Mouse (Mus musculus) embryonic facial prominence, embryonic 15.5 days (tissue): ENCODE measurements around the gene Efcab11. TPM values are rescaled to one million over a fixed set of nuclear protein-coding genes. Genes with fewer than 3 reads are reported as not detected.
"Not testable (repeated sequence)": the region's sequence is repeated elsewhere in the genome, so short reads cannot be mapped to it uniquely, and the experiment has no call there.

Source experiments
- ATAC-seq: fragments of 200-750 bp; cut with Nextera tagmentation; 2 replicates; pipeline ENCODE4 v1.8.0; 2017; ENCODE audit warnings: low read depth, moderate TSS enrichment; ENCODE audit not compliant: insufficient number of reproducible peaks, low FRiP score, low TSS enrichment
- H3K27ac ChIP-seq: fragments of 300-500 bp; sonication (generic); replicated peaks from 2 replicates; pipeline ENCODE4 v1.5.1; 2015; ENCODE audit warnings: mild to moderate bottlenecking, inconsistent platforms
- H3K27me3 ChIP-seq: fragments of 300-500 bp; sonication (generic); 2 replicates; pipeline ENCODE4 v1.6.1; 2015; ENCODE audit warnings: inconsistent platforms
- H3K36me3 ChIP-seq: fragments of 300-500 bp; sonication (generic); 2 replicates; pipeline ENCODE4 v1.6.1; 2015; ENCODE audit warnings: mild to moderate bottlenecking, inconsistent platforms
- H3K4me1 ChIP-seq: fragments of 300-500 bp; sonication (generic); 2 replicates; pipeline ENCODE4 v1.6.1; 2015; ENCODE audit warnings: inconsistent platforms
- H3K4me2 ChIP-seq: fragments of 300-500 bp; sonication (generic); replicated peaks from 2 replicates; pipeline ENCODE4 v1.6.1; 2015; ENCODE audit warnings: mild to moderate bottlenecking, inconsistent platforms
- H3K4me3 ChIP-seq: fragments of 300-500 bp; sonication (generic); replicated peaks from 2 replicates; pipeline ENCODE4 v1.5.1; 2015; ENCODE audit warnings: mild to moderate bottlenecking, inconsistent platforms
- H3K9ac ChIP-seq: fragments of 300-500 bp; sonication (generic); 2 replicates; pipeline ENCODE4 v1.6.1; 2015; ENCODE audit warnings: inconsistent platforms
- H3K9me3 ChIP-seq: fragments of 300-500 bp; sonication (generic); replicated peaks from 2 replicates; pipeline ENCODE4 v1.6.1; 2016; ENCODE audit warnings: inconsistent platforms
- WGBS: fragments of 180-500 bp; shearing (Covaris S2); methylation state at CpG from one replicate; pipeline ENCODE4 v1.1.7; 2015; 5-methylcytosine and 5-hydroxymethylcytosine counted together
- polyA plus RNA-seq: library from polyadenylated mRNA; unstranded; fragments of >200 nt; fragmentation: Nextera tagmentation; extraction: Ambion mirVana; gene quantifications from 2 replicates; pipeline ENCODE4 v1.2.1, GENCODE M21; 2015

Efcab11 gene
- polyA plus RNA-seq, 1 experiment from 2014 or later, result 10.9 TPM

DNA sequence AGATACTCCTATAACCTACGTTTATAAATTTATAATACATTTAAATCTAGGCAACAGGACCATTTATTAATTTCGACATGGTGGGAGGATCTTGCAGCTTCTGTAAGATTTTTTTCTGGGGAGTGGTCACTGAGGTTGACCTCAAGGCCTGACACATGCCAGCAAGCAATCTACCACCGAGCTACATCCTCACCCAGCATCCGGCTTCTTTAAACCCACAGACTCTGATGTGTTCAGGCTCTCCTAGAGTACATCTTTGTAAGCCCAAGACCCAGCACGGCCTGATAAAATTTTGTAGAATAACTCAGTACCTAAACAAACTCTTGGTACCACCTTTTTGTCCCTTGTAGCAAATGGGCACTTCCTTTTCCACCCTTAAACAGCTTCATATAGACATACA lies 46.7 kb downstream of the Efcab11 start:
- no peaks in the 10 kb centered on the region for H3K27me3 ChIP-seq
- 0 out of 2 replicates have a peak, but pooled peaks cover 4% of the 10 kb centered on the region for H3K4me1 ChIP-seq
- ATAC-seq, result no peak
- H3K4me2 ChIP-seq, result no peak overlapping the region
- no peak overlapping the region for H3K9ac ChIP-seq
- 83% methylated on average over 5 of the region's 5 CpGs for WGBS
- H3K4me3 ChIP-seq, result no peak overlapping the region
- no peaks in the 10 kb centered on the region for H3K36me3 ChIP-seq
- no peak overlapping the region for H3K27ac ChIP-seq
- no peaks in the 10 kb centered on the region for H3K9me3 ChIP-seq

DNA sequence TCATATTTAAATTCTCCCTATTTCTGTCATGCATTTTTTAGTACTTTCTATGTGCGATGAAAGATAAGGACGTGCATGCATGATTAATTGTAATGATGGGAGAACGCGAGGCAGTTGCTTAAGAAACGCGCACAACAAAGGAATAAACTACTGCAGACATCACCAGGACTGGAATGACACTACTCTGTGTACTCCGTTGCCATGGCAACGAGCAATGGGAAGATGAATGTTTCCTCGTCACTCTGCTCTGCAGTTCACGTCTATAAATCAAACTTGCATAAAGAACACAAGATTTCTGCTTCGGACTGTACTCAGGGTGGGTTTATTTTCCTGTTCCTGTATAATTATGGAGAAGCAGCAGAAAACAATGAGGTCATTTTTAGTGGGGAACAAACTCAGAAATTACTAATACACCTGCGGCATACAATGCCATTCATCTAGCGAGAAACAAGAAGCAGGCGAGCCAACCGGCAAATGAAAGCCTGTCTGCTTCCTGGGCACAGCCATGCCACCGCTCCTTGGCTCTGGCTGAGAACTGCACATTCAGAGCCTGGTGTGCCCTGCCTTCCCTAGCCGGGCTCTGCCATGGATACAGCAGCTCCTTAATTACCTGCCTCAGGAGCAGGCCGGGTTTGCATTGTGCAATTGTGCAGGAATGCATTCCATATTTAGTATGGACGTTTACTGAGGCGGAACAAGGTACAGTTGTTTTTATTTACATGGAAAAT lies 47.7 kb downstream of the Efcab11 start:
- Histone ChIP-seq H3K36me3 (no peaks in the 10 kb centered on the region), H3K9me3 (no peaks in the 10 kb centered on the region), H3K27me3 (no peaks in the 10 kb centered on the region), H3K4me3 (no peak overlapping the region), H3K4me2 (no peak overlapping the region), H3K27ac (no peak overlapping the region), H3K9ac (no peak overlapping the region), H3K4me1 (0 out of 2 replicates have a peak, but pooled peaks cover 4% of the 10 kb centered on the region)
- WGBS, result 68% methylated on average over 20 of the region's 20 CpGs
- no peak for ATAC-seq

DNA sequence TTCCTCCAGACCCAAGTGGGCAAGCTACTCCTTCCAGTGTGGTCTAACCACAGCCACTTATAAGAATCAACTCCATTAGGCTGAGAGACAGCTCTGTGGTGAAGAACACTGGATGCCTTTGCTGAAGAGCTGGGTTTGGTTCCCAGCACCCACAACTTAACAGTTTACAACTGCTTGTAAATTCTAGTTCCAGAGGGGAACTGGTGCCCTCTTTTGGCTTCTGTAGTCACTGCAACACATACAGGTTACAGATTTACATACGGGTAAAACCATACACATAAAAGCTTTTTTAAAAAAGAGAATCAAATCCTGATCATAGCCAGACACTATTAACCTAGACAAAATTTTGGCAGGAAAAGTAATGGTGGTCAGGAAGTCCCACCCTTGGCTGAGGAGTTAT lies 50.8 kb downstream of the Efcab11 start:
- Histone ChIP-seq H3K27me3 (no peaks in the 10 kb centered on the region), H3K36me3 (no peaks in the 10 kb centered on the region), H3K4me3 (no peak overlapping the region), H3K4me2 (no peak overlapping the region), H3K4me1 (0 out of 2 replicates have a peak, but pooled peaks cover 4% of the 10 kb centered on the region), H3K9me3 (no peaks in the 10 kb centered on the region), H3K9ac (no peak overlapping the region), H3K27ac (no peak overlapping the region)
- no peak for ATAC-seq
- WGBS, result 91% methylated on average over 1 of the region's 1 CpGs

DNA sequence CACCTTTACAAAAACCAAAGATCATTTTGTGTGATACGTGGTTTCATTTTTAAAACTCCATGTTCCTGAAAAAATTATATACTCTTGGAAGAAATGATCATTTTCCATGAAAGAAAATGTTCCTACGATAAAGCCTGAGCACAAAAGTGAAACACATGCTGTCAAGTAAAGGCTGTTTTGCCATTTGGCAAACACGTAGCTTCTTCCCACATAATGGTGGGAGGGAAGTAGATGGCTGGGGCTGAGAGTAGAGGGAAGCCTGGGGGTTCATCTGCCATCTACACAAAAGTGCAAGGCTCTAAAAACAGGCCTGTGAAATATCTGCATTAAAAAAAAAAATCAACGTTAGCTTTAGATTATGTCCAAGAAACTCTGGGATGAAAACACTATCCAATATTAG lies 61.6 kb downstream of the Efcab11 start:
- ATAC-seq, result no peak
- H3K4me2 ChIP-seq, result no peak overlapping the region
- H3K27ac ChIP-seq, result no peak overlapping the region
- H3K4me3 ChIP-seq, result no peak overlapping the region
- H3K9me3 ChIP-seq, result no peaks in the 10 kb centered on the region
- H3K27me3 ChIP-seq, result no peaks in the 10 kb centered on the region
- H3K4me1 ChIP-seq, result peaks cover 5% of the 10 kb centered on the region; the same call in 1 of the 2 replicates
- H3K9ac ChIP-seq, result no peak overlapping the region
- no peaks in the 10 kb centered on the region for H3K36me3 ChIP-seq
- WGBS, result 78% methylated on average over 4 of the region's 4 CpGs

DNA sequence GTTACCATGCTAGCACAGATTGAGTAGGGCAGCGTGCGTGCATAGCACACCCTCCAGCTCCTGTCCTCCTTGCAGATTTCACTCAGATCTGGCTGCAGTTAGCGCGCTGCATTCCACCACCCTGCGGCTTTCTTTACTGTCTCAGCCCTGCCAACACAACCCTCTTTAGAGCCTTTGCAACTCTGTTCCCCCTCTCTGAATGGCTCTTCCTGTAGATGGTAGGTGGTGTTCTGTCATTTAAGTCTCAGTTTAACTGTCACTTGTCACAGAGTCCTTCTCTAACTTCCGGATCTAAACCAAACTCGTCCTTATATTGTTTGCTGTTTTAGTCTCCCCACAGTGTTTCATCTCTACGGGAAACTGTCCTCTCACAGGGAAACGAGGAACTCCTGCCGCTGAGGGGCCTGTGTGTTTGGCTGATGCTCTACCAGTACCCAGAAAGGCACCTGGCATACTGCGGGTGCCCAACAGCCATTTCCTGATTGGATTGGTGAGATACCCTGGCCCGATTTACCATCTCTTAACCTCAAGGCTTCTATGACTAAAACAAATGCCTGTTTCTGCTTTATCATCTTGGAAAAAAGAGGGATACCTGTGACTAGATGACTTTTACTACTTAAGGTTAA lies 62.8 kb downstream of the Efcab11 start:
- Histone ChIP-seq H3K4me3 (no peak overlapping the region), H3K36me3 (no peaks in the 10 kb centered on the region), H3K9me3 (no peaks in the 10 kb centered on the region), H3K4me2 (no peak overlapping the region), H3K4me1 (peaks cover 5% of the 10 kb centered on the region; the same call in 1 of the 2 replicates), H3K27me3 (no peaks in the 10 kb centered on the region), H3K9ac (no peak overlapping the region), H3K27ac (no peak overlapping the region)
- WGBS, result 80% methylated on average over 12 of the region's 12 CpGs
- no peak for ATAC-seq

DNA sequence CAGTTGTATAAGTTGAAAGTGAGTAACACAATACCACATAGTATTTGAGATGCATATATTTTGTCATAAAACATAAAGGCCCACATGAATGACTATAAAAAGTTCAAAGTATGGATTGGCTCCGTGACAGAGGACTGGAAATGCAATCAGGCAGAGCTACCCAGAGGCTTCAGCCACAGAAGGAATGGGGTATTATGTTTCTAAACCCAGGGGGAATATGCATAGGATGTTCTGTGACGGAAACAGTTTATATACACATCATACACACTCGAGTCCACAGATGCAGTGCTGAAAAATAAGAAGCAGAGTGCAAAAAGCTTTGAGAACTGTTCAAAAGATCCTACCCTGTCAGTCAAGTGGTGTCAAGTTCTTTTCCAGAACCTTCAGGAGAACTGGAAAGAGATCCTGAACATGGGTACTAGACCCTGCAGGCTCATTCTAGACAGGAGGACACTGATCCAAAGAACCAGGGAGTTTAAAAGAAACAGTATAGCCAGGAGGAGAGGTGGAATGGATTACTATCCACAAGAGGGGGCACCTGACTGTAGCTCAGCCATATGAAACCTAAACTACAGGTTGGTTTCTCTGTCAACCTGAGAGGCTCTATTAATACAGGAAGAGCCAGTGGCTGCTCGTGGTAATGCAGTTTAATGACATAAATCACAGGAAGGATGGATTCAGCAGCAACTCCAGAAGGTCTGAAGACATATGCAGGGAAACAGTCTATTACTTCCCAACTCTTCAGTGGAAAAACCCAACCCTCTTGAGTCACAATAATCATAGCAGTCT lies 64.9 kb downstream of the Efcab11 start:
- Histone ChIP-seq H3K4me1 (peaks cover 5% of the 10 kb centered on the region; the same call in 1 of the 2 replicates), H3K9me3 (no peaks in the 10 kb centered on the region), H3K27ac (no peak overlapping the region), H3K9ac (no peak overlapping the region), H3K36me3 (no peaks in the 10 kb centered on the region), H3K4me3 (no peak overlapping the region), H3K4me2 (no peak overlapping the region), H3K27me3 (no peaks in the 10 kb centered on the region)
- no peak for ATAC-seq
- 25% methylated on average over 4 of the region's 4 CpGs for WGBS

DNA sequence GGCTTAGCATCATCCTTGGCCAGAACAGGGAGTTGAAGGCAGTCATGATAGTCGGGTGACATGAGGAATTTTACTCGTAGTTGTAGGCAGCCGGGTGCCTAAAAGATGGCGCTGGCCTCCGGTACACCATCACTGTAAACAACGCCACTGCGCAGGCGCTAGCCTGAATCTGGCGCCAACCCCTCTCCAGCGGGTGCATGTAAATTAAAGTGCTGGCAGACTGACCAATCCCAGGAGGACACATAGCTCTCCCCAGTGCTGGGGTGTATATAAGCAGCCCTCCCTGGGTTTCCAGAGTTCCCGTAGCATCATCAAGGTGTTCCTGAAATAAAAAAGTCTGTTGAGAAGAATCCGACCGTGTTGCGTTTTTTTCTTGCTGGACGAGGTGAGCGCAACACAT lies 66.2 kb downstream of the Efcab11 start:
- not testable (repeated sequence) for H3K36me3 ChIP-seq, H3K4me1 ChIP-seq, H3K27ac ChIP-seq, H3K9me3 ChIP-seq, H3K27me3 ChIP-seq, ATAC-seq, H3K4me3 ChIP-seq, H3K4me2 ChIP-seq, H3K9ac ChIP-seq
- WGBS, result 94% methylated on average over 16 of the region's 16 CpGs

DNA sequence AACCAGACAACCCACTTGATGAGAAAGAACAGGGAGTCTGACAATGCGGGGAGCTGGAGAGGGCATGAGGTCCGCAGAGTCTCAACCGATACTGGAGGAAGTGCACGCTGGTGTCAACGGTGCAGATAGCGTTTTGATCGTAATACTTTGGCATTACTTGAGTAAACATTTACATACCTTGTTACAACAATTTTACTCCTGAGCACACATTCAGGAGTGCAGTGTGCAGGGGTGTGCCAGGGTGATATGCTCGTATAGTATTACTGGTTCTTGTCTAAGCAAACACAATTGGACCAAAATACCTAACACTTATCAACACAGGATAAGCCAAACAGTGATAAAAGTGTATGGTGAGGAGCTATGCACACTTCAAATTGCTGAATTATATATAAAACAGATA lies 69.0 kb downstream of the Efcab11 start:
- H3K9me3 ChIP-seq, result no peaks in the 10 kb centered on the region
- peaks cover 5% of the 10 kb centered on the region; the same call in 1 of the 2 replicates for H3K4me1 ChIP-seq
- no peaks in the 10 kb centered on the region for H3K36me3 ChIP-seq
- H3K9ac ChIP-seq, result no peak overlapping the region
- no peaks in the 10 kb centered on the region for H3K27me3 ChIP-seq
- 92% methylated on average over 8 of the region's 8 CpGs for WGBS
- no peak overlapping the region for H3K4me3 ChIP-seq
- H3K4me2 ChIP-seq, result no peak overlapping the region
- ATAC-seq, result no peak
- no peak overlapping the region for H3K27ac ChIP-seq

DNA sequence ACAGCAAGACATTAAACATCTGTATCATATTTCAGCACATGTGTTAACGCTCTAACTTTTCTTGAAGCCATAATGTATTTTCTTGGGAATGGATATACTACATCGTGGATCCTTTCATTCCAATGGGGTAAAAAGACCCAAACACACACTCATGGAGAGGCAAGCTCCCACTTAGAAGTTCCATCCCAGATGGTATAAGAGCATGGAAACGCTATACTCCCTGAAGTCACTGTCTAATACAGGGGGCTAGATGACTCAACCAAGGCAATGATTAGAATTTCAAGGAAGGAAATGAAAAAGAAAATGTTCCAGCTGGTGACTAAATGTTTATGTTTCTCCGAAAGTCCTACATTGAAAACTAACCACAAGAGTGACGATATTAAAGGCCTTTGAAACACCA lies 76.3 kb downstream of the Efcab11 start:
- no peaks in the 10 kb centered on the region for H3K9me3 ChIP-seq
- no peak overlapping the region for H3K27ac ChIP-seq
- H3K9ac ChIP-seq, result no peak overlapping the region
- H3K36me3 ChIP-seq, result no peaks in the 10 kb centered on the region
- H3K4me3 ChIP-seq, result no peak overlapping the region
- 41% methylated on average over 5 of the region's 5 CpGs for WGBS
- no peak for ATAC-seq
- H3K4me2 ChIP-seq, result no peak overlapping the region
- no peaks in the 10 kb centered on the region for H3K27me3 ChIP-seq
- no peaks in the 10 kb centered on the region for H3K4me1 ChIP-seq

DNA sequence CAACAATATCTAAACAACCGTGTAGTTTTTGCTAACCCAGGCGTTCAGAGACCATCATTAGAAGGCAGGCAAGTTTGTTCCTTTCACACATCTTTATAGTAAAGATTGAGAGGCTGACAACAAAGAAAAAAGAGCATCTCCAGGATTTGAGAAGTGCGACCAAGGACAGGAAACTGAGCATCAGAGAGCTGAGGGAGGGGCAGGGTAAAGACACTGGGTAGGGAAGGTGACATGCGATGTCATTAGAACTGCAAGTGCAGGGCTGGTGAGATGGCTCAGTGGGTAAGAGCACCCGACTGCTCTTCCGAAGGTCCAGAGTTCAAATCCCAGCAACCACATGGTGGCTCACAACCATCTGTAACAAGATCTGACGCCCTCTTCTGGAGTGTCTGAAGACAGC lies 77.5 kb downstream of the Efcab11 start:
- not testable (repeated sequence) for H3K4me1 ChIP-seq, ATAC-seq, H3K27ac ChIP-seq, H3K4me3 ChIP-seq, H3K27me3 ChIP-seq, H3K9me3 ChIP-seq, H3K9ac ChIP-seq, H3K36me3 ChIP-seq, H3K4me2 ChIP-seq
- 95% methylated on average over 7 of the region's 7 CpGs for WGBS

DNA sequence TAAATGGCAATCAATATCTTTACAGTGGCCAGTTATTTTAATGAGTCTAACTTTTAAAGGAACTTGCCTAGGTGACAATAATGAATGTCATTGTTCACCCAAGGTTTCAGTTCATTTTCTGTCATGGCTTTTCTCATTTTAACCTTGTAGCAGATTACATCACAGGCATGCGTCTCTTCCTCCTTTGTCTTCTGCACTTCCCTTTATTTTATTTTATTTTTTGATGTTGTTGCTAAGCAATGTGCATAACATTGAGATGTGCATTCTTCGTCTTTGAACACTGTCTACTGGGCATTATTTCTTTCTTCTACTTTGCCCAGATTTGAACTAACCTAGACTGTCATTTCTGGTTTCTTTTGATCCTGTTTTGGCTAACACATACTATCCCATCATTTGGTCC lies 88.3 kb downstream of the Efcab11 start:
- Histone ChIP-seq H3K4me1 (0 out of 2 replicates have a peak, but pooled peaks cover 3% of the 10 kb centered on the region), H3K9me3 (no peaks in the 10 kb centered on the region), H3K36me3 (no peaks in the 10 kb centered on the region), H3K9ac (no peak overlapping the region), H3K27me3 (no peaks in the 10 kb centered on the region), H3K4me3 (no peak overlapping the region), H3K27ac (no peak overlapping the region), H3K4me2 (no peak overlapping the region)
- 67% methylated on average over 2 of the region's 2 CpGs for WGBS
- ATAC-seq, result no peak
